Mouse (Mus musculus): ENCODE data around the gene Ushbp1. TPM values are rescaled to one million over a fixed set of nuclear protein-coding genes. Genes with fewer than 3 reads are reported as not detected.
A peak's percentile ranks its signal among the peaks of the same experiment; 100 is the strongest.

Ushbp1 gene
- polyA plus RNA-seq, 1 experiment: 0.04 TPM

DNA sequence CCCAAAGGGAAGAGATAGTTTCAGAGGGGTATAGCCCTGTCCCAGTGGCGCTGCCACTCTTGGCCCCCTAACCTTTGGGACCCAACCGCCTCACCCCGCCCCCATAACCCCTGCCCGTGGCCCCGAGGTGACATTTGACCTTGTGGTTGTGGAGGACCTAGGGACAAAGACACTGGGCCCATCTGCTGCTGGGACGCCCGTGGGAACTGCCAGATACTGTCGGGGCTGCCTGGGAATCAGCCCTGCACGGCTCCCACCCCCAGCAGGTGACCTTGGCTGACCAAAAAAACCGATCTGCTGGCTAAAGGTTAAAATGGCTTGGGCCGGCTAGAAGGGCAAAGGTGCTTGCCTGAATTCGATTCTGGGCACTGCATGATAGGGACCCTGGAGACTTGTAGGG is 12.2 kb downstream of the Ushbp1 start:
- H3K4me3 ChIP-seq (ENCODE audit: insufficient read depth, poor library complexity, severe bottlenecking): no peak overlapping the region
- H3K27me3 ChIP-seq (ENCODE audit: control insufficient read depth, insufficient read depth, insufficient read length): no peaks in the 10 kb centered on the region
- peaks cover 15% of the 10 kb centered on the region for H3K79me3 ChIP-seq (ENCODE audit: low read depth)
- TF ChIP-seq MAX (IDR thresholded peaks at IDR 0.05): no peak
- no peak for TF ChIP-seq FOSL1 (IDR thresholded peaks at IDR 0.05; ENCODE audit: insufficient read depth, low read length, poor library complexity, severe bottlenecking)
- TF ChIP-seq MYOD1 (IDR thresholded peaks at IDR 0.05; ENCODE audit: control insufficient read depth, insufficient read length, low read depth): no peak
- no peak for TF ChIP-seq MYOG (IDR thresholded peaks at IDR 0.05; ENCODE audit: control insufficient read depth, extremely low read depth, insufficient read length)
- TF ChIP-seq CEBPB (IDR thresholded peaks at IDR 0.05; ENCODE audit: low read depth): no peak
- TF ChIP-seq CTCF (IDR thresholded peaks at IDR 0.05; ENCODE audit: control insufficient read depth, insufficient read depth, insufficient read length): no peak
- TF ChIP-seq USF1 (IDR thresholded peaks at IDR 0.05; ENCODE audit: low read depth): no peak
- H3K79me2 ChIP-seq (ENCODE audit: control insufficient read depth, insufficient read depth): peaks cover 32% of the 10 kb centered on the region
- H3ac ChIP-seq (ENCODE audit: control insufficient read depth, insufficient read length, low read depth): no peak overlapping the region
- peaks cover 4% of the 10 kb centered on the region for H3K36me3 ChIP-seq (ENCODE audit: control insufficient read depth, insufficient read depth)

DNA sequence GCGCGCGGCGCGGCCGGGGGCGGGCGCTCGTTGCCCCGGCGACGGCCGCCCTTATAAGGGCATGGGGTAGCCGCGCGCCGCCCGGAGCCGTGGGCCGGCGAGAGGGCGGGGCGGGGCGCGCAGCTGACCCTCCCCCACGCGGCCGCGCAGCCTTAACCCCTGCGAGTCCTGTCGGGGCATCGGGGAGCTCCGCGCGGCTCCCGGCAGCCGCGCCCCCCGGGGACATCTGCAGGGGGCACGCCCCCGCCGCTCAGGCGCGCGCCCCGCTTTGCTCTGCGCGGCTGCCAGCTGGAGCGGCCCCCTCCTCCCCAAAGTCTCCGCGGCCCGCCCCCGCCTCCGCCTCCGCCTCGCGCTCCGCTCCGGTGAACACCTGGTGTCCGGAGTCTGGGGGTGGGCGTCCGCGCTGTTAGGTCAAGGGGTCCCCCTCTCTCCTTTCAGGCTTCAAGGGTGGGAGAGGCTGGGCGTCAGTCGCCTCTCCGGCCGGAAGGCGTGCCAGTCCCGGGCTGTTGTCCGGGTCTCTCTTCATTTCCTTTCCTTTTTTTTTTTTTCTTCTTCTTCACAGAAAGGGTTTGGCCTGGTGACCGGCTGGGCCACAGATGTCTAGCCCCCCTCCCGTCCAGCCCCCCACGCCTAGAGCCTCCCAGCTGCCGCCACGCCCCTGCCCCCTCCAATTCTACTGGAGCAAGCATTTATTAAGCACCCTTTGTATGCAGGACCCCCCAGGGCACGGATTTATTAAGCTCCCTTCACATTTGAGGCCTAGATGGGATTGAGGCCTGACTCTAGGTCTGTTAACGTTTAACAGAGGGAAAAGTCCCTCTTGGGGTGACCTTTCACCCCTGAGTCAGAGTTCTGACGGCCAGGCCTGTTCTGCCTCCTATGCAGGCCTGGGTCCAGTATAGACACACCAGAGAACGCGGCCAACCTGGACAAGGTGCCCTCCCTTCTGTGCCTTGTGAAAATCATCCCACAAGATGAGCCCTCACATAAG is 13.3 kb downstream of the Ushbp1 start:
- peaks cover 12% of the 10 kb centered on the region for H3K36me3 ChIP-seq (ENCODE audit: control insufficient read depth, insufficient read depth)
- TF ChIP-seq MAX (IDR thresholded peaks at IDR 0.05) (peak; percentile 24), CEBPB (IDR thresholded peaks at IDR 0.05; ENCODE audit: low read depth) (no peak)

DNA sequence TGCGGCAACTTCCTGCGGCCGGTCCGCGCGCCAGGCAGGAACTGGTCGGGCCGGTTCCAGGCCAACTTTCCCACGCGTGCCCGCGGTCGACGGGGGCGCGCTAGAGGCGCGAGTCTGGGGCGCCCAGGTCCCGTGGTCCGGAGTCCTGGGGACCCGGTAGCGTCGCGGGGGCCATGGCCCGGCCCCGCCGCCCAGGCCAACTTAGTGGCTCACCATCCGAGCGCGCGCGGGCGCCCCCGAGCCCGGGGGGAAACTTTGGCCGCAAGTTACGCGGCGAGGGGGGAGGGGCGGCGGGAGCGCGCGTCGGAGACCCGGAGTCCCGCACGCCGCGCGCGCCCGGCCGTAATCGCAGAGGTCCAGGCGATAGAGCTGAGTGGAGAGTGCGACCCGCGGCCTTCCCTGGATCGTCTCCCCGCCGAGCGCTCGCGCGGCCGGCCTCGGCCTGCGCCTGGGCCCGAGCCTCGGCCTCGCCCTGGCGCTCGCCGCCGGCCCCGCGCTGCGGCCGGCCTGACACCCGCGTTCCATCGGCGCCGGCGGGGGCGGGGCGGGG is 14.1 kb downstream of the Ushbp1 start, which contains the start of gene Nr2f6:
Gene Nr2f6, minus strand, starts transcription at position 540 of the 550 bp plus-strand sequence.
- Histone ChIP-seq H3K4me3 (ENCODE audit: insufficient read depth, poor library complexity, severe bottlenecking) (peak within 1 kb of the TSS; percentile 82), H3K36me3 (ENCODE audit: control insufficient read depth, insufficient read depth) (peaks cover 19% of the 10 kb centered on the region), H3K79me2 (ENCODE audit: control insufficient read depth, insufficient read depth) (peaks cover 39% of the 10 kb centered on the region), H3K79me3 (ENCODE audit: low read depth) (peaks cover 17% of the 10 kb centered on the region), H3ac (ENCODE audit: control insufficient read depth, insufficient read length, low read depth) (peak within 1 kb of the TSS; percentile 86), H3K27me3 (ENCODE audit: control insufficient read depth, insufficient read depth, insufficient read length) (no peaks in the 10 kb centered on the region)
- TF ChIP-seq FOSL1 (IDR thresholded peaks at IDR 0.05; ENCODE audit: insufficient read depth, low read length, poor library complexity, severe bottlenecking): no peak
- no peak for TF ChIP-seq CTCF (IDR thresholded peaks at IDR 0.05; ENCODE audit: control insufficient read depth, insufficient read depth, insufficient read length)
- TF ChIP-seq MAX (IDR thresholded peaks at IDR 0.05): no peak
- no peak for TF ChIP-seq CEBPB (IDR thresholded peaks at IDR 0.05; ENCODE audit: low read depth)
- no peak for TF ChIP-seq MYOD1 (IDR thresholded peaks at IDR 0.05; ENCODE audit: control insufficient read depth, insufficient read length, low read depth)
- TF ChIP-seq MYOG (IDR thresholded peaks at IDR 0.05; ENCODE audit: control insufficient read depth, extremely low read depth, insufficient read length): no peak
- no peak for TF ChIP-seq USF1 (IDR thresholded peaks at IDR 0.05; ENCODE audit: low read depth)

More for the DNA sequence above, 13.3 kb downstream of the Ushbp1 start:
- no peaks in the 10 kb centered on the region for H3K27me3 ChIP-seq (ENCODE audit: control insufficient read depth, insufficient read depth, insufficient read length)
- peaks cover 17% of the 10 kb centered on the region for H3K79me3 ChIP-seq (ENCODE audit: low read depth)
- H3K79me2 ChIP-seq (ENCODE audit: control insufficient read depth, insufficient read depth): peaks cover 39% of the 10 kb centered on the region
- peak overlapping the region; percentile 67 for H3ac ChIP-seq (ENCODE audit: control insufficient read depth, insufficient read length, low read depth)
- peak overlapping the region; percentile 82 for H3K4me3 ChIP-seq (ENCODE audit: insufficient read depth, poor library complexity, severe bottlenecking)

DNA sequence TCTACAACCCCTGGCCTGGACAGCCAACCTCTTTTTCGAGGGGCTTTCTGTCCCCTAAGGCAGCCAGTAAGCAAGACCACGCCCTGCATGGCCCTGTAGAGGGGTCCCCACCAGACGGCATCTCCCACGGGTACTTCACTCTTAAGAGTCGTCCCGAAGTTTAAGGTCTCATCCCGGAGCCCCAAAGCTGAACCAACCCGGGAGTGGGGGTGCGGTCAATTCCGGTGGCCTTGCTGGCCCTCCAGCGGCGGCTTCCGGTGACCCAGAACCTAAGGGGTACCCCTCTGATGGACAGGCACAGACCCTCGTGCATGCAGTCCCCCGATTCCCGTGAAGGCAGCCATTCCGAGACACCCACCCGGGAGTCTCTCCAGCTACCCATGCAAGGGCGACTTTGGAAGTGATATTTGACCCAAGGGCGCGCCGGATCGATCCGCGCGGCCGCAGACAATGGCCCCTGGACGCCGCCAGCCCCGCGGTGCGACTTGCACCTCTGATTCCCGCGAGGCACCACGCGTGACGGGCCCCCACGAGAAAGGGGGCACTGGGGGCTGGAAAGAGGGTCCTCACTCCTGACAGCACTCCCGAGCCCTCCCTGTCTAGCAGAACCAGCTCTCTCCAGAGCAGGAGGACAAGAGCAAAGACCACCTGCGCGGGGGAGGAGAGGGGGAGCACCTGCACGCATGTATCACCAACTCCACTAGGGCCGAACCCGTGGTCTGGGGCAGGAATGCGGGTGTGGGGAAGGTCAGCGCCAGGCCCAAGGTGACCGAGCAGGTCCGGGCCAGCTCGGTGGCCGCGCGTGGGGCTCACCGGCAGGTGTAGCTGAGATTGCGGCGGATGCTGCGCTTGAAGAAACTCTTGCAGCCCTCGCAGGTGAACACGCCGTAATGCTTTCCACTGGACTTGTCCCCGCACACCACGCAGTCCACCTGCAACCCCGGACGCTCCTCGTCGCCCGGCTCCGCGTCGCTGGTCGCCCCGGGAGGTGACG is 15.1 kb downstream of the Ushbp1 start:
- Histone ChIP-seq H3K79me2 (ENCODE audit: control insufficient read depth, insufficient read depth) (peaks cover 39% of the 10 kb centered on the region), H3K79me3 (ENCODE audit: low read depth) (peaks cover 17% of the 10 kb centered on the region), H3K36me3 (ENCODE audit: control insufficient read depth, insufficient read depth) (peaks cover 22% of the 10 kb centered on the region), H3K4me3 (ENCODE audit: insufficient read depth, poor library complexity, severe bottlenecking) (peak overlapping the region; percentile 82), H3ac (ENCODE audit: control insufficient read depth, insufficient read length, low read depth) (peak overlapping the region; percentile 86), H3K27me3 (ENCODE audit: control insufficient read depth, insufficient read depth, insufficient read length) (no peaks in the 10 kb centered on the region)
- no peak for TF ChIP-seq USF1 (IDR thresholded peaks at IDR 0.05; ENCODE audit: low read depth)

DNA sequence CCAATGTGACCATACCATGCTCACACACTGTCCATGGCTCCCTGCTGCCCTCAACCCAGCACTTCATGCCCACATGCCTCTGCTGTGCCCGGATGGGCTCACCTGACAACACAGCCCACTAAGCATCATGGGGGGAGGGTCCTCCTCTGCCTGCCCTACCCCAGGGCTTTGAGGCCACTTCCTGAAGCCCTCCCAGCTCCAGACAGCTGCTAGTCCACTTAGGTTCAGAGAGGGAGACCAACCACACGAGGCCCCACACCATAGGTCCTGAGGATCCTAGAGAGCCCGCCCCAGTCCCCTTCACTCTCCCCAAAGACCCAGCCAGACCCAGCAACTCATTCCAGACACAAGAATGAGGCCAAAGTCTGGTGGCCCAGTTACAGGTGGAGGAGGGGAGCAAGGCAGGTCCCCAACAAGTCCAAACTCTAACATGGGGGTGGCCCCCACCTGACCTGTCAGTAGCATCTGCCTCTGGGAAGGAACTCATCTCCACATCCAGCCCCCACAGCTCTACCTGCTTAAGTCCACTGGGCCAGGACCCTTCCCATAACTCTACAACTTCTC is 16.0 kb downstream of the Ushbp1 start:
- Histone ChIP-seq H3K79me2 (ENCODE audit: control insufficient read depth, insufficient read depth) (peaks cover 39% of the 10 kb centered on the region), H3K27me3 (ENCODE audit: control insufficient read depth, insufficient read depth, insufficient read length) (no peaks in the 10 kb centered on the region), H3ac (ENCODE audit: control insufficient read depth, insufficient read length, low read depth) (peak overlapping the region; percentile 86), H3K4me3 (ENCODE audit: insufficient read depth, poor library complexity, severe bottlenecking) (peak overlapping the region; percentile 82), H3K36me3 (ENCODE audit: control insufficient read depth, insufficient read depth) (peaks cover 31% of the 10 kb centered on the region), H3K79me3 (ENCODE audit: low read depth) (peaks cover 17% of the 10 kb centered on the region)
- TF ChIP-seq MYOG (IDR thresholded peaks at IDR 0.05; ENCODE audit: control insufficient read depth, extremely low read depth, insufficient read length) (no peak), FOSL1 (IDR thresholded peaks at IDR 0.05; ENCODE audit: insufficient read depth, low read length, poor library complexity, severe bottlenecking) (no peak), CTCF (IDR thresholded peaks at IDR 0.05; ENCODE audit: control insufficient read depth, insufficient read depth, insufficient read length) (no peak), CEBPB (IDR thresholded peaks at IDR 0.05; ENCODE audit: low read depth) (no peak), USF1 (IDR thresholded peaks at IDR 0.05; ENCODE audit: low read depth) (no peak), MYOD1 (IDR thresholded peaks at IDR 0.05; ENCODE audit: control insufficient read depth, insufficient read length, low read depth) (no peak), MAX (IDR thresholded peaks at IDR 0.05) (no peak)

Measured in C2C12 (cell line).